Mouse (Mus musculus) hindbrain, postnatal 0 days (tissue): ENCODE data around the gene Igf2bp3. TPM values are rescaled to one million over a fixed set of nuclear protein-coding genes. Genes with fewer than 3 reads are reported as not detected.
"Not testable (repeated sequence)": the region's sequence is repeated elsewhere in the genome, so short reads cannot be mapped to it uniquely, and the experiment has no call there.

Experiments used
- ATAC-seq: fragments of 200-750 bp; cut with Nextera tagmentation; 2 replicates; pipeline ENCODE4 v1.8.0; 2017; ENCODE audit warnings: mild to moderate bottlenecking, moderate TSS enrichment, moderate library complexity
- DNase-seq: peaks from one replicate; pipeline ENCODE4 v3.0.0-alpha.2; 2015; ENCODE audit warnings: low spot score
- H3K27ac ChIP-seq: fragments of 300-500 bp; sonication (generic); 2 replicates; pipeline ENCODE4 v1.5.1; 2014; ENCODE audit warnings: mild to moderate bottlenecking
- H3K27me3 ChIP-seq: fragments of 300-500 bp; sonication (generic); 2 replicates; pipeline ENCODE4 v1.6.1; 2014; ENCODE audit warnings: low read length, mixed read lengths; ENCODE audit not compliant: insufficient read depth
- H3K36me3 ChIP-seq: fragments of 300-500 bp; sonication (generic); 2 replicates; pipeline ENCODE4 v1.6.1; 2014; ENCODE audit warnings: low read length, mixed read lengths; ENCODE audit not compliant: insufficient read depth
- H3K4me1 ChIP-seq: fragments of 300-500 bp; sonication (generic); 2 replicates; pipeline ENCODE4 v1.6.1; 2014; ENCODE audit warnings: antibody characterized with exemption, low read length, mixed read lengths; ENCODE audit not compliant: insufficient read depth
- H3K4me2 ChIP-seq: fragments of 300-500 bp; sonication (generic); 2 replicates; pipeline ENCODE4 v1.6.1; 2014; ENCODE audit warnings: low read depth, mild to moderate bottlenecking, low read length, moderate library complexity, mixed read lengths
- H3K4me3 ChIP-seq: fragments of 300-500 bp; sonication (generic); 2 replicates; pipeline ENCODE4 v1.5.1; 2014; ENCODE audit warnings: low read length
- H3K9ac ChIP-seq: fragments of 300-500 bp; sonication (generic); replicated peaks from 2 replicates; pipeline ENCODE4 v1.6.1; 2014; ENCODE audit warnings: mild to moderate bottlenecking, low read length, moderate library complexity, mixed read lengths
- H3K9me3 ChIP-seq: fragments of 300-500 bp; sonication (generic); 2 replicates; pipeline ENCODE4 v1.6.1; 2016; ENCODE audit warnings: low read length, mixed read lengths
- CTCF ChIP-seq: IDR thresholded peaks from 2 replicates; pipeline ENCODE4 v1.5.1; 2016; ENCODE audit warnings: antibody characterized with exemption, control low read depth, low read depth
- WGBS: fragments of 180-500 bp; shearing (Covaris S2); extraction: QIAGEN DNeasy Blood & Tissue Kit; methylation state at CpG from one replicate; pipeline ENCODE4 v1.1.7; 2014; 5-methylcytosine and 5-hydroxymethylcytosine counted together
- polyA plus RNA-seq: library from polyadenylated mRNA; unstranded; fragments of >200 nt; fragmentation: Nextera tagmentation; extraction: Ambion mirVana; gene quantifications from 2 replicates; pipeline ENCODE4 v1.2.1, GENCODE M21; 2015
- total RNA-seq: library from RNA; depleted of rRNA; stranded (reverse); fragments of >200 nt; gene quantifications from 2 replicates; pipeline ENCODE4 v1.2.3, GENCODE M21; 2014; rRNA removed

The Igf2bp3 gene
- total RNA-seq, result 8.9 and 13.3 TPM in 2 replicates
- polyA plus RNA-seq, result 16.1 and 16.6 TPM in 2 replicates

DNA sequence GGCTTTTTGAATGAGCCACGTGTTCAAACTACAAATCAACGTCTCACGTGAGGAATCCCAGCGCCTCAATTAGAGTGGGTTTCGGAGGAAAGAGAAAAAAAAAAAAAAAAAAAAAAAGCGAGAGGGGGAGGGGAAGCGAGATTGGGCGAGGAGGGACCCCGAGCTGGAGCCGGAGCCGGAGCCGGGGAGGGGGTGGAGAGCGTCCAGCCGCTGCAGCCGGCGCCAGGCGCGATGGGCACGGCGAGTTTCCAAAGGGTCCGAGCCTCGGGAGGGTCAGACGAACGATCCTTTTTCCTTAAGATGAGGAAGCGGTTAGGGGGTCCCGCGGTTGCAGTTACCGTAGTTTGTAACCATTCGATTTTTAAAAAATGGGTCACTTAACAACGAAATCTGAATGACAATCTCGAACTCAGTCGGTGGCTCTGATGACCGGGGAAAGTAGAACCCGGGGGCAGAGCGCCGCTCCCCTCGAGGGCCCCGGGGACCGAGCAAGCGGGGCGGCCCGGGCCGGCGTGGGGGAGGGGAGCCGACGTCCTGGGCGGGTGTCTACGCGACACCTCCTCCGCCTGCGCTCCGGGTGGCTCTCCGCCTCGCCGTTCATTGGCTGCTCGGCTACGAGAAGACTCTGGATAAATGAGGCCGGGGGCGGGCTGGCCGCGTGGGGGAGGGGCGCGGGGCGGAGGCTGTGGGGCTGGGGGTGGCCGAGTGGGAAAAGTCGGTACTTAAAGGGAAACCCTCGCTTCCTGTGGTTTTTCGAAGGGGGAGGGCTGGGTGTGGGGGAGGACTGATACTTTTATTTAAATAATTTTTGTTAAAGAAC lies at the start of gene Igf2bp3:
Gene Igf2bp3, minus strand, starts transcription at position 30 of the 820 bp plus-strand sequence.
- Histone ChIP-seq H3K4me3 (peak within 1 kb of the TSS; percentile 76), H3K4me2 (peak within 1 kb of the TSS; percentile 92), H3K27me3 (peaks cover 5% of the 10 kb centered on the region; the same call in 1 of the 2 replicates), H3K36me3 (no peaks in the 10 kb centered on the region), H3K4me1 (peaks cover 12% of the 10 kb centered on the region), H3K9me3 (no peaks in the 10 kb centered on the region), H3K27ac (peak within 1 kb of the TSS; percentile 85), H3K9ac (peak within 1 kb of the TSS; percentile 75)
- peak; percentile 79 for ATAC-seq
- TF ChIP-seq CTCF, result no peak
- peak; percentile 91 for DNase-seq
- under 1% methylated on average over 55 of the region's 68 CpGs for WGBS

DNA sequence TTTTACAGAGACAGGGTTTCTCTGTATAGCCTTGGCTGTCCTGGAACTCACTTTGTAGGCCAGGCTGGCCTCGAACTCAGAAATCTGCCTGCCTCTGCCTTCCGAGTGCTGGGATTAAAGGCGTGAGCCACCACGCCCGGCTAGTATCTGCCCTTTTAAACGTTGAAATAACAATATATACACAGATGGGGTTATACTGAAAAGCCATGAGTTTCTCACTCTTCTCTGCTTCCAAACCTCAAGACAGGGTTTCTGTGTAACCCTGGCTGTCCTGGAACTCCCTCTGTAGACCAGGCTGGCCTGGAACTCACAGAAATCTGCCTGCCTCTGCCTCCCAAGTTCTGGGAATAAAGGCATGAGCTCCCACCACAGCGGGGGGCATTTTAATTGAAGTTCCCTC lies 49.7 kb upstream of the Igf2bp3 start:
- not testable (repeated sequence) for ATAC-seq, H3K27ac ChIP-seq, H3K9me3 ChIP-seq, H3K9ac ChIP-seq, H3K36me3 ChIP-seq, H3K4me1 ChIP-seq, H3K27me3 ChIP-seq, DNase-seq
- 0 out of 2 replicates have a peak overlapping the region, but pooled peaks have one; percentile 98 for H3K4me3 ChIP-seq
- 88% methylated on average over 7 of the region's 7 CpGs for WGBS
- peak overlapping the region; percentile 77; the same call in 1 of the 2 replicates for H3K4me2 ChIP-seq

DNA sequence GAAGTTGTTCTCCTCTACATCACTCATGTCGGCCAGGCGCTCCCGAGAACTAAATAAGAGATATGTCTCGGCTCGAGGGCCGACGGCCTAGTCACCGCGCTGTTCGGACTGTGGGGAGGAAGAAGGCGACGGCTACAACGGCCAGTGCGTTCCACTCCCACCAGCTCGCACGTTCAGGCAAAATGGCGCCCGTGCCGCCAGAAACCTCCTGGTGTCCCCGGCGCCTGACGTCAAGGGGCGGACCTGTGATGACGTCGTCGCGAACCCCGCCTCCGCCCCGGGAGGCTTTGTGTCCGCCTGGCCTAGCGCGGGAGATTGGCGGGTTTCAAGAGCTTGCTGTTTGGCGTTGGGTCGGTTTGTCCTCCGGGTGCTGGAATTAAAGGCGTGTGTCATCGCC lies 49.1 kb upstream of the Igf2bp3 start, which contains the start of gene Tra2a:
Gene Tra2a, minus strand, starts transcription at position 187 of the 397 bp plus-strand sequence.
- no peaks in the 10 kb centered on the region for H3K36me3 ChIP-seq
- WGBS, result under 1% methylated on average over 39 of the region's 39 CpGs
- no peaks in the 10 kb centered on the region for H3K9me3 ChIP-seq
- peak within 1 kb of the TSS; percentile 99 for H3K27ac ChIP-seq
- H3K4me1 ChIP-seq, result peaks cover 10% of the 10 kb centered on the region
- no peaks in the 10 kb centered on the region for H3K27me3 ChIP-seq
- peak within 1 kb of the TSS; percentile 77 for H3K4me2 ChIP-seq
- peak; percentile 97 for ATAC-seq
- no peak for TF ChIP-seq CTCF
- H3K4me3 ChIP-seq, result peak within 1 kb of the TSS; percentile 98
- peak; percentile 98 for DNase-seq
- peak within 1 kb of the TSS; percentile 96 for H3K9ac ChIP-seq

DNA sequence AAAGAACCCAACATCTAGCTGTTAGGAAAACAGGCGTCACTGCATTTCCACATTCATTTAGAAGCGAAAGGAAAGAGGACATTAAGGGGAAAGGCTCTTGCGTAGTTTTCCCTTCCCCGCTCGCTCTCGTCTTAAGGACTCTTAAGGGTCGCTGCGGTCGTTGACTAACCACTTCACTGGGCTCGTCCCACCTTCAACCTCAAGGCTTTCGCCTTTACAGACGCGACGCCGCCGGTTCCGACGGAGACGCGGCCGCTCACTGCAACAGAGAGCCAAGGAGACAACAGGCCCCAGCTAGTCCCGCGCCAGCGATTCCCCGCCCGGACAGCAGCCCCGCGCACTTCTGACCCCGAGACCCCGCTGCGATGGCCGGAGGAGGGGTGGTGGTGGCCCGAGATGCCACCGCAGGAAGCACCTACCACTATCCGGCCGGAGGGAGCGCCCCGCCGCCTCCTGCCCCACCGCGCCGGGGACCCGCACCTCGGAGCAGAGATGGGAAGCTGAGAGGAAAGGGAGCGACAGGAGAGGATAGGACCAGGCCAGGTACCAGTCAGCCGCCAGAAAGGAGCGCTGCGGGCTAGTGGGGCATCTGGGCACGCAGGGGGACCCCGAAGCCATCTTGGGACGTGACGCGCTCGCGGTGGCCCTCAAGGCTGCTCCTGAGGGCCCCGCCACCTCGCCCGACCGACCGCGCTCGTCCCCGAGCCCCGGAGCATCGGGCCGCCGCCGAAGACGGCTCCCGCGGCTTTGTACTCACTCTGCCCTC lies 48.5 kb upstream of the Igf2bp3 start:
- peak; percentile 87 for ATAC-seq
- Histone ChIP-seq H3K4me3 (peak overlapping the region; percentile 98), H3K9ac (peak overlapping the region; percentile 96), H3K27me3 (no peaks in the 10 kb centered on the region), H3K9me3 (no peaks in the 10 kb centered on the region), H3K4me2 (peak overlapping the region; percentile 77), H3K4me1 (peaks cover 10% of the 10 kb centered on the region), H3K36me3 (no peaks in the 10 kb centered on the region), H3K27ac (peak overlapping the region; percentile 99)
- DNase-seq, result peak; percentile 43
- no peak for TF ChIP-seq CTCF
- WGBS, result under 1% methylated on average over 67 of the region's 71 CpGs

DNA sequence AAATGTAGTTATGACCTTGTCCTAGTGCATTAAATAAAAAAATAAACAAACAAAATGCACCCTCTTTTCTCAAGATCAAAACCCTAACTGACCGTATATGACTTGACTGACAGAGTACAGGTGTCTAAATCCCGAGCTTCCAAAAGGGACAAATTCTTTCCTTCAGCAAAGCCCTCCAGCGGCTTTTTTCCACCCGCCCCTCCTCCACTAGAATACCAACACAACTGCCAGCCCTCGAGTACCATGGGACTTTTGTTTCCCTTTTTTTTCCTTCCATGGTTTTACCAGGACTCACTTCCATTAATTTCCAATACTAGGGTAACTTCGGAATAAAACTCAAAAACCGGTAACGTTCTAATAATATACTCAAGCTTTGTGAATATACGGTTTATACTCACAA lies 47.7 kb upstream of the Igf2bp3 start:
- Histone ChIP-seq H3K4me3 (peak overlapping the region; percentile 98), H3K4me2 (peak overlapping the region; percentile 77), H3K27me3 (no peaks in the 10 kb centered on the region), H3K4me1 (peaks cover 10% of the 10 kb centered on the region), H3K9me3 (no peaks in the 10 kb centered on the region), H3K36me3 (no peaks in the 10 kb centered on the region), H3K9ac (peak overlapping the region; percentile 96), H3K27ac (0 out of 2 replicates have a peak overlapping the region, but pooled peaks have one; percentile 99)
- TF ChIP-seq CTCF, result no peak
- DNase-seq, result peak; percentile 27
- no peak for ATAC-seq
- WGBS, result under 1% methylated on average over 9 of the region's 9 CpGs

DNA sequence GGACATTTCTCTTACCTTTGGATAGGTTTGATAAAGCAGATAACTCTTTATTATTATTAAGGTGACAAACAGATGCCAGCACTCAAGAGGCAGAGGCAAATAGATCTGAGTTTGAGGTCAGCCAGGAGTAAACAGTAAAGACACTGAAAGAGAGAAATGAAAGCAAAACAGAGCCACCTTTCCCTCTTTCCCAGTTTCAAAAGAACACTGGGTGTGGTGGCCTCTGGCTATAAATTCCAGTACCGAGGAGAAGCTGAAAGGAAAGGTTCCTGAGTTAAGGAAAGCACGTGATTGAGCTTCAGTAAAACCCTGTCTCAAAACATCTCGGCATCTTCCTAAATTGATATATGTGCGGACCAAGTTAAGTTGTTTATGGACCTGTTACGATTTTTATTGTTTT lies 45.0 kb upstream of the Igf2bp3 start:
- WGBS, result 67% methylated on average over 5 of the region's 5 CpGs
- Histone ChIP-seq H3K27me3 (no peaks in the 10 kb centered on the region), H3K36me3 (no peaks in the 10 kb centered on the region), H3K4me3 (no peak overlapping the region), H3K4me2 (no peak overlapping the region), H3K9me3 (no peaks in the 10 kb centered on the region), H3K9ac (no peak overlapping the region), H3K27ac (no peak overlapping the region), H3K4me1 (peaks cover 10% of the 10 kb centered on the region)
- TF ChIP-seq CTCF, result no peak
- ATAC-seq, result no peak
- no peak for DNase-seq
